Mouse (Mus musculus): Measurements from ENCODE around the gene Tmem179b.

Tmem179b gene

DNA sequence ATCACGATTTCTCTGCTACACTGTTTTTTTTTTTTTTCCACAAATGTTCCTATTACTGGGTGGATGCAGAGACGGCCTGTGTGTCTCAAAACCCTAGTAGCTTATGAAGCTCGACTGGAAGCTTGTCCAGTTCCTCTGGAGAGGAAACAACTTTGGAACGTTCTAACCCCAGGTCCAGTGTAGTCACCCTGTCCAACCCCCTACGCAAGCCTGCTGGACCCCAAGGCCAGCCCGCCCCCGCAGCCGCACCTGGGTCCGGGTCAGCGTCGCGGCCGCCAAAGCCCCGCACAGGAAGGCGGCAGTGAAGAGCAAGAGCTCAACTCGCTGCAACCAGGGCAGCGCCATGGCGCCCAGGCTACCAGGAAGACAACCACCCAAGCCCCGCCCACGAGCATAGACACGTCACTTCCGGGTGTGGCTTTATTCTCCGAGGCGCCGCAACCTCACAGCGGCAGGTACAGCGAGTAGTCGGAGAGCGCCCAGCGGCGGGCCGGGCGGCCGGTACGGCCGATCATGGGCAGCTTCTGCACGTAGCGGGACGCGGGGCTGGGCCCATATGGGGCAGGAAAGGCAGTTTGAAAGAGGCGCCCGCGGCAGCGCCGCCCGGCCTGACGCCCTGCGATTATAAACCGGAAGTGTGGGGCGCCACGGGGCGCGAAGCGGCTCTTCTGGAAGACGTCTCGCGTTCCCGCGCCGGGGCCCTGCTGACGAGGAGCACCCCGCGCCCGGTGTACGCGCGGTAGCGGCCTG lies at the start of gene Tmem179b:
TSS of gene Tmem179b (minus strand) at position 382 of the 750 bp plus-strand sequence.
- peak; percentile 97 to 98 for DNase-seq (ENCODE audit: low spot score in 2 of 2)

DNA sequence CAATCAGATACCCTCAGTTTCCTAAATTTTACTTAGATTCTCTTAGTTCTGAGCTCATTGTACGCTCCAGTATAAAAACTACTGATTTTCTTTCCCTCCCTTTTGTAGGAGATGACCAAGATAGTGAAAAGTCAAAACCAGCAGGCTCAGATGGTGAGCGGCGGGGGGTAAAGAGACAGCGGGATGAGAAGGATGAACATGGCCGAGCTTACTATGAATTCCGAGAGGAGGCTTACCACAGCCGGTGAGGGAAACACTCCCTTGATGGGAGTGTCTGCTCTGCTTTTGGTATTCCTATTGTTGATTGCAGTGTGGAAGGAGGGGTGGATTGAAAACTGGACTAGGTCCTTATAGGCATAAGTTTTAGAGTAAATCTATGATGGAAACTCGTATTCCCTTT lies 48.4 kb upstream of the Tmem179b start:
- DNase-seq (ENCODE audit: low spot score in 2 of 2): no peak

DNA sequence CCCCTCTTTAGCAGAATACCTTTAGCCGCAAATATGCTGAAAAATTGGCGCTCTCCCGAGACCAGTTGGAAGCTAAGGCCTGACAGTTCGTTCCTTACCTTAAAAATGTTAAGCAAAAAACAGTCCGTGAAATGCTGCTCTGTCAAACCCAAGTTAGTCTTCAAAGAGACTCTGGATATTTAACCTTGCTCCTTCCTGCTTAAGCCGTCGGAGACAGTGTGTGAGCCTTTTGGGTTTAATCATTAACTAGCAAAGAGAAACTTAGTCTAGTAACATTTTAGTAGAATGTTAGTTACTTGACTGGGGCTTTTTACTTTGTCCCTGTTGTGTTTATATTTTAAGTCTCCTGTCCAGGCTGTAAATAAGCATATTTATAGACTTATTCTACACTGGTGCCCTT lies 46.9 kb upstream of the Tmem179b start:
- DNase-seq (ENCODE audit: low spot score in 2 of 2): no peak

DNA sequence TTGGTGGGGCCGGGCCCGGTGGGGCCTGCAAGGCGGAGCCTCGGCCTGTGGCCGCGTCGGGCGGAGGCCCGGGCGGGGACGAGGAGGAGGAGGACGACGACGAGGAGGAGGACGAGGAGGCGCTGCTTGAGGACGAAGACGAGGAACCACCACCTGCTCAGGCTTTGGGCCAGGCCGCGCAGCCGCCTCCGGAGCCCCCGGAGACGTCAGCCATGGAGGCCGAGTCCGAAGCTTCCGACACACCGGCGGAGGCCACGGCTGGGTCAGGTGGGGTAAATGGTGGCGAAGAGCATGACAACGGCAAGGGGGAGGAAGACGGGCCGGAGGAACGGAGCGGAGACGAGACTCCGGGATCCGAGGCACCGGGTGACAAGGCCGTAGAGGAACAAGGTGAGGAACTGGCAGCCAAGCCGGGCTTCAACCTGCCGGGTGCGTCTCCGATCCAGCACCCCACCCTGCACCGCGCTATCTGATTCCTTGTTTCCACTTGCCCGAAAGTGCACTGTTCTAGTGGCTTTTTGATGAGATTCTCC lies 46.2 kb upstream of the Tmem179b start:
- no peak for DNase-seq (ENCODE audit: low spot score in 2 of 2)

DNA sequence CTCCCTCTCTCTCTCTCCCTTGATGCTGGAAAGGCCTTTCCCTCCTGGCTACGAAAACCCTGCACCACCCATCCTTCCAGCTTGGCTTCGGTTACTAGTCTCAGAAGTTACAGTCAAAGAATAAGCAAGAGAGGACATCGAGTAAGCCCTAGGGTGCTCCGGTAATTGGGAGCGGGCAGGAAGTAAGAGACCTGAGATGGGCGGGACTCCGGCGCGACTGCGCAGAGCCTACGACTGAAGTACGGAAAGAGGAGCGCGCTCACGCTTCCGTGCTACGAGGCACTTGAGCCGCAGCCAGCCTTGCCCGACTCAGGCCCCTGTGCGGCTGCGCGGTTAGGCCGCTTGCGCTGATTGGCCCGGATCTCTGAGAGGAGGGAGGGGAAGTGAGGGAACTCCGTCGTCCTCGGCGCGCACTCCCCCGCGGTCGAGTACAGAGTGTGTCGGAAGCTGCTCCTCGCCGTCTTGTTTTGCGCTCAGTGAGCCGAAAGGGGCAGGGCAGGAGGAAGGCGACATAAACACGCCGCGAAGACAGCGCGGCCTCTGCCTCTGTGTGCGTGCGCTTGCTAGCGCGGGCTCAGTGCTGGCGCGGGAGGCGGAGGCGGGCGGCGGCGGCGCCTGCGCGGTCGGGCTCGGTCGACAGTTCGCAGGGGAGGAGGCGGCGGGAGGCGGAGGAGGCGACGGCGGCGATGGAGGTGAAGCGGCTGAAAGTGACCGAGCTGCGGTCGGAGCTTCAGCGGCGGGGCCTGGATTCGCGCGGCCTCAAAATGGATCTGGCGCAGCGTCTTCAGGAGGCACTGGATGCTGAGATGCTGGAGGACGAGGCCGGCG lies 45.5 kb upstream of the Tmem179b start, which contains the start of gene Hnrnpul2:
TSS of gene Hnrnpul2 (plus strand) at position 415 of the 828 bp plus-strand sequence.
- peak; percentile 99 for DNase-seq (ENCODE audit: low spot score in 2 of 2)

DNA sequence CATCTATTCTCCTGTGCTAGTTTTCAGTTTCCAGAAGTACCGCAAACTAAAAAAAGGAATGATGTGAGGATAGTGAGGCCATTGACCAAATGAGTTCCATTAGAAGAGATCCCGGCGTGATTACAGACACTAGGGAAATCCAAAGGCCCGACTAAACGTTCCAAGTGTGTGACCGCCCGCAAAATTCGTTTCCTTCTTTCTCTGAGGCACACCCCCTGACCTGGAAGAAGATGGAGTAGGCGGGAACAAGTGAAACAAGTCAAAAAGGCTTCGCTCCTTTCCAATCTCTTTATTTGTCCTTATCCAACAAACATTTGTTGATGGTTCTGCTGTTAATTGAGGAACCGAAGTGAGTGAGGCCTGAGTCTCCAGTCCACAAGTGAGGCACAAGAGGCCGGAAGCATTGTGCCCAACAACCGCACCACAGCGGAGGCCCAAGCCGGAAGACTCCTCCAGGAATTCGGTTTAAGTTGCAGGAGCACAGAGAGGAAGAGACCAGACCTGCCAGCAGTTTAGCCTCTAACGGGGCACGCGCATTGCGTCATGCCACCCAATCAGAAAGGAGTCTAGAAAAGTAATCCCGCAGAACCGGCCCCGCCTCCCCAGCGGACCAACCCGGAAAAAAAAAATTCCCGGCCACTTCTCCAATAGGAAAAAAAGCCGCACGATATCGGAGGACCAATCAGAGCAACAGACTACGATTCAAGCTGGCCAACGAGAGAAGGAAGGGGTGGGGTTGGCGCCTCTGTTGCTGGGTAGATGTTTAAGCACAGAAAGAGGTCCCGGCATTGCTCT lies 44.7 kb upstream of the Tmem179b start, which contains the start of gene Ttc9c:
TSS of gene Ttc9c (minus strand) at position 533 of the 795 bp plus-strand sequence.
- DNase-seq (ENCODE audit: low spot score in 2 of 2): peak; percentile 96 to 98

DNA sequence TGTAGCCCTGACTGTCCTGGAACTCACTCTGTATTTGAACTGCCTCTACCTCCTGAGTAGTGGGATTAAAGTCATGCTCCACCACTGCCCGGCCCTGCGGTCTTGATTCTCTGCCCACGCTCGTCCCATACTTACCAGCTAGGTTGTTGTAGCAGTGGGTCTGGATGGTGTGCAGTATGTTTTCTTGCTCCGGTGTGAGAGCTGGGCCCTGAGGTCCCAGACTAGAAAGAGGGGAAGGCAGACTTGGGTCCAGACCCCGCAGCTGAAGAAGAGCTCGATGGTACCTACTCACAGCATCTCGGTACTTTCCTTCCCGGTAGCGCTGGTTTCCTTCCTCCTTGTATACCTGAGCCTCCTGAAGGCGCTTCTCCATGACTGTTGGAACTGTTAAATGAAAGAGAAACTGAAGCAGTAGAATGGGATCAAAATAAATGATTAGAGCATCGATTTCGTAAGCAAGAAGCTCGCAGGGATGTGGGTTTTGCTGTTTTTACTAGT lies 44.1 kb upstream of the Tmem179b start:
- DNase-seq (ENCODE audit: low spot score in 2 of 2): no peak

DNA sequence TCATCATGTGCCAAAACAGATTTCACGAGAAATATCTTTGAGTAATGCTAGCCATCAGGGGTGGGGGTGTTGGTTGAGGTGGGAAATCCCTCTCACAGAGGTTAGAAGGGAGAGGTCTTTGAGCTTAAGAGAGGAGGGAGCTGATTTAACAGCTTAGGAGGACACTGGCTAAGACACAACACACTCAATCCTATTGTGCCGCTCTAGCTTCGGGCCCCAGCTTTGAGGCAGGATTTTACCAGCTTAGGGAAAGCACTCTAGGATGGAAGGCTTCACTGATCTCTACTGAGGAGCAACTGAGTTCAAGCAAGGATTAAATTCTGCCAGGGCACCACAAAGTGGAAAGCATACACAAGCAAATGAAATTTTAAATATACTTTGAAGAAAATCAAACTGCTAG lies 42.7 kb upstream of the Tmem179b start:
- DNase-seq (ENCODE audit: low spot score in 2 of 2): no peak

DNA sequence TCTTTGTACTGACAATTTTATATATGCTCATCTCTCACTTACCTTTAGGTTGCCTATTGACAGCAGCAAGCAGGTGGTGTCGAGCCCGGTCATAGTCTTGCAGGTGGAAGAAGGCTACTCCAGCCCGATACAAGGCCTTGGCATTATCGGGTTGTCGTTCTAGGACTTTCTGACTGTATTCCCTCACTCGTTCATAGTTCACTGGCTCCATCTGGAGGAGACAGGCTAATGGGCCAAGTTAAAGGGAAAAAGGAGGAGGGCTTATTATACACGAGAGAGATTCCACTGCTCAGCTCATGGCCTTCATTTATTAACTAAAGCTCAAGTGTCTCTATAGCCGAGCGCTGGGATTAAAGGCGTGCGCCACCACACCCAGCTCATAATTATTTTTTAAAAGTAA lies 41.5 kb upstream of the Tmem179b start:
- DNase-seq (ENCODE audit: low spot score in 2 of 2): no peak

DNA sequence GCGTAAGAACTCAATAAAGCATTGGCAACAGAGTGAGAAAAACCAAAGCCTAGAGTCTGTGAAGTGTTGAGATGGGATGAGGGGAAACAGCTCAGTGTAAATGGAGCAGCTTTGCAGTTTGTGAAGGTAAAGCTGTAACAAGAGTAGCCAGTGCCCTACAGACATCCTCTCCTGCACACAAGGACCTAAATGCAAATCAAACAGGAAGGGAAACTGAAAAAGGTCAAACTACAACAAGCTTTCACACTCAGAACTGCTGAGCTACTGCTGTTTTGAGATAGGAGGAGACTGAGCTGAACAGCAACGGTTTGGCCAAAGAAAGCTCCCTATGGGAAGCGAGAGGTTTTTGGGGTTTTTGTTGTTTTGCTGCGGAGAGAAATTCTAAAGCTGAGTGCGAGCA lies 32.5 kb upstream of the Tmem179b start:
- no peak for DNase-seq (ENCODE audit: low spot score in 2 of 2)

DNA sequence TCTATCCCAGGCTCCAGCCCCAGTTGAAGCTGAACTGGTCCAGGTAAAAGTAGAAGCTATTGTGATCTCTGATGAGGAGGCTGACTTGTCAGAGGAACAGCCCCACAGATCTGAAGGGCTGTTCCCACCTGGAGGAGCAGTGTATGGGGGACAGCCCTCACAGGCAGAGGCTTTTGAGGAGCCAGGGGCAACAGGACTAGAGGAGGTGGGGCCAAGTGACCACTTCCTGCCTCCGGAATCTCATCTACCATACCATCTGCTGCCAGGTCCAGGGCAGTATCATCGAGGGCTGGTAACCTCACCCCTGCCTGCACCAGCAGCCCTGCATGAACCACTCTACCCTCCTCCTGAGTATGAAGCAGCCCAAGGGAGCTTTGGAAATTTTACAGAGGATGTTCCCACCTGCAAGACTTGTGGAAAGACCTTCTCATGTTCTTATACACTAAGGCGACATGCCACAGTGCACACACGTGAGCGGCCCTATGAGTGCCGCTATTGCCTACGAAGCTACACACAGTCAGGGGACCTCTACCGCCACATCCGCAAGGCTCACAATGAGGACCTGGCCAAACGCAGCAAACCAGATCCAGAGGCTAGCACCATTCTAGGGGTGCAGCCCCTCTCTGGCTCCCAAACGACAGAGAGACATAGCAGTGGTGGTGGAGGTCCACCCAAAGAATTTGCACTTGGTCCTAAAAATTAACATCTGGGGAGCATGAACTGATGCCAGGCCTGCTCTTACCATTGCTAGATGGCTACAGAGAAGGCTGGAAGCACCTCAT lies 29.8 kb upstream of the Tmem179b start:
- no peak for DNase-seq (ENCODE audit: low spot score in 2 of 2)

DNA sequence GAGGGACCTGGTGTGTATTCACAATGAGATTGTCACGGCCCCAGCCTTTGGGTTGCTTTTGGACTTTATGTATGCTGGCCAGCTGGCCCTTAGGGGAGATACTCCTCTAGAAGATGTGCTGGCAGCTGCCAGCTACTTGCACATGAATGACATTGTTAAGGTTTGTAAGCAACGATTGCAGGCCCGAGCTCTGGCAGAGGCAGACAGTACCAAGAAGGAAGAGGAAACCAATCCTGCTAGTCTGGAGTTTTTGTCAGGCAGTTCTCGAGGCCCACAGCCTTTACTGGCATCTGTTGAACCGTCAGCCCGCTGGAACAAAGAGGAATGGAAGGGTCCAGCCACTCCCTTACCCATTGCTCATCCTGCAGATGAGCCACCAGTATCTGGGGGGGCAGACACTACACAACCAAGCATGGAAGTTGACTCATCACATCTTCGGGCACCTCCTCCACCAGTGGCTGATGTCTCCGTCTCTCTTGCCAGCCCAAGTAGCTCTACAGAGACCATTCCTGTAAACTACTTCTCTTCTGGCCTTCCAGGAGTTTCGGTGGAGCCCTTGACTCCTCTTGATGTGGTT lies 29.0 kb upstream of the Tmem179b start:
- no peak for DNase-seq (ENCODE audit: low spot score in 2 of 2)

DNA sequence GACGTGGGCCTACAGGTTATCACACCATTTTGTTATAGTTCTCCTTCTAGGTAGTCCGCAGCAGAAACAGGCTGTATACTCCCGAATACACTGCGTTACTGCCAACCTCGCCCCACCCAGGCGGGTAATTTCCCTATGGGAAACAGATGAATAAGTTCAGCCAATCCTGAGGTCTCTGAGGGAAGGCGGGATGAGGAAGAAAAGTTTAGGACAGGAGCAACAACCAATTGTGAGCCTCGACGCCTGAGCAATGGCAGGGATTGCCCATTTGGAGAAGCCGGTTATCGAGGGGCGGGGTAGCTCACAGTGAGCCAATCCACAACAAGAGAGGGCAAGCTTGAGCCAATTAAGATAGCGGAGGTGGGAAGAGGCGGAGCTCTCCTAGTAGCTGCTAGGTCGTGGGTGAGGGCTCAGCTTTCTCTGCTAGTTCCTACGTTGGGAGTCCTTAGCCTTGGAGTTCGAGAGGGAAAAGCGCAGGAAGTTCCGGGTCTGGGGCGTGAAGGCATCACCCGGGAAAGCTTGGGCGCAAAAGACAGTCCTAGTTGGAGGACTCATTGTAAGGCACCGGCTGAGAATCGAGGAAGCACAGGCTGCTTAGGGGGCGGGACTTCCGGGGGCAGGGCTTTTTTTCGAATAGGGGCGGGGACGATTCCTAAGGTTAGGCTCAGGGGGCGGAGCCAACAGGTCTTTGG lies 28.0 kb upstream of the Tmem179b start, which contains the start of gene Zbtb3:
TSS of gene Zbtb3 (plus strand) at position 426 of the 692 bp plus-strand sequence.
- peak; percentile 96 to 97 for DNase-seq (ENCODE audit: low spot score in 2 of 2)

DNA sequence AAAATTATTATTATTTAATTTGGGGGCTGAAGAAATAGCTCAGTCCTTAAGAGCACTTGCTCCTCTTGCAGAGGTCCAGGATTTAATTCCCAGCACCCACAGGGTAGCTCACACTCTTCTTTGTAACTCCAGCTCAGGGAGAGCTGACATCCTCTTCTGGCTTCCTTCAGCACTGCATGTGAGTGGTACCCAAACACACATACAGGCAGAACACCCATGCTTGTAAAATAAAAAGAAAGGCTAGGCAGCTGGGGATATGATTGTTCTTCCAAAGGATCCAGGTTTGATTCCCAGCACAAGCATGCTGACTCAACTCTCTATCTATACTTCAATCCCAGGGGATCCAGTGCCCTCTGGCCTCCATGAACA lies 24.7 kb upstream of the Tmem179b start:
- no peak for DNase-seq (ENCODE audit: low spot score in 2 of 2)

DNA sequence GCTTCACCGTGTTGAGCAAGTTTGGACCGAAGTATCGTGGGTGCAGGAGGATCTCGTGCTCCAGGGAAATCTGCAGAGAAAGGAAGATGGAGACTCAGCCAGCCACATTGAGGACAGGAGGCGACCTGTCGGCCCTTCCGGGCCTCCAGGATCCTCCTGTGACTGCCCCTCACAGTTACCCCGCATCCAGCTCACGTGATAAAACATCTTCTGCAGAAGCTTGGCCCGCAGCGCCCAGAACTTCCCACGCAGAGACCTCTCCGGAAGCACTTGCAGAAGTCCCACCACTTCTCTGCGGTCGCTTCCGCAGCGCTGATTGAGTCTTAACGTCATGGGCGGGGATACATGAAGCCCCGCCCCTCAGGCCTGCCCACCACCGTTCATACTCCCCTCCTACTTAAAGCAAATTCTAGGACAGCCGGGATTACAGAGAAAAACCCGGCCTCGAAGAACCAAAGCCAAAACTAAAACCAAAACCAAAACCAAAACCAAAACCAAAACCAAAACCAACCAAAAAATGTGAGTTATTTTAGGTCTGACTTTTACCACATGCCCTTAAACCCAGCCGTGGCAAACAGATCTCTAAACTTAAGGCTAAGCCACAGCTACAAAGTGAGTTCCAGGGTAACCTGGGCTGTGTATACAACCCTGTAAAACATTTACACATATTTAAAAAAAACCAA lies 24.1 kb upstream of the Tmem179b start, which contains the start of gene Polr2g:
TSS of gene Polr2g (minus strand) at position 314 of the 683 bp plus-strand sequence.
- peak; percentile 82 to 91 for DNase-seq (ENCODE audit: low spot score in 2 of 2)

DNA sequence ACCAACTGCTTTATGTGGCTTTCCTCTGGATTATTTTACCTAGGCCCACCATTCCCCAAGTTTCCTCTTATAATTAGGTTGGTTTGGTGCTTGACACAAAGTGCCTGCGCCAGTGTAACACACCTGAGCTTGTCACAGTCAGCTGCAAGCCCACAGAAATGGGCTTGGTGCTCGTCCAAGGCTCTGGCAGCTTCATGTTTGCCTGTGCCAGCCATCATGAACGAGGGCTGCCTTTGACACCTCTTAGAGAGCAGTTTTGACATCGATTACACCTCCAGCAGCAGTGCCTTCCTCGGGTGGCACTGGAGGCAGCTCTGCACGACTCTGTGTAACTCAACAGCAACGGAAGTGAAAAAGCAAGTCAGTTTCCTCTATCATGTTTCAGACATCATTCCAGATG lies 15.9 kb upstream of the Tmem179b start:
- DNase-seq (ENCODE audit: low spot score in 2 of 2): peak in 1 of 2 experiments; percentile 47

DNA sequence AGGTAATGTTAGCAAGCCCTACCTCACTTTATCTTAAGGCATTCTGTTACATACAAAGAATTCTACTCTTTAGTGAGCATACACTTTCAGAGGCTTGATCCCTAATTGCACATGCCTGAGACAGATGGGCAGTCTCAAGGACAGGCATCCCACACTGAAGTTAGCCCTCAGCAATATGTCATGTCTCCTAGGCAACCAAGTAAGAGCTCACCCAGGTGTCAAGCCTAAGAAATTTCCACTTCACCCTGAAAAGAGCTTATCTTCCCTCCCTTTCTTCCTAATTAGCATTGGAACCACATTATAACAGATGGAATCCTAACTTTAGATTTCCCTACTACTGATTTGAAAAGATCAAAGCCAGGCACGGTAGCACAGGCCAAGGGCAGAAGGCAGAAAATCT lies 14.9 kb upstream of the Tmem179b start:
- DNase-seq (ENCODE audit: low spot score in 2 of 2): peak in 1 of 2 experiments; percentile 50

DNA sequence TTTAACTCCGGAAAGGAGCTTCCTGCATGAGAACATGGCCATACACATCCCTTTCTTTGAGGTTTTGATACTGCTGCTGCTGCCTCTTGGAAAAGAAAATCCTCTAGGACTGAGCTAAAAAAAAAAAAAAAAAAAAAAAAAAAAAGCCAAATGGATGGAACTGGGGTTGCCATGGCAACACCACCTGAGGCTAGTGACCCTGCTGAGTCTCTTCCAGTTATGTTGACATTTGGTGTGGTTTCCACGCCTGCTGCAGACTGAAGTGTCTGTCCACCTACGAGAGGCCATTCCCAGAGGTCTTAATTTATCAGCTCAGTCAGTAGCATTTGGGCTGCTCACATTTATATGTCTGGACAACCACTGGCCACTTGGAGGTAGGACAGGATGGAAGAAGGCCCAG lies 14.3 kb upstream of the Tmem179b start:
- no peak for DNase-seq (ENCODE audit: low spot score in 2 of 2)

All from frontal cortex, postnatal 36 days (tissue).